Mouse (Mus musculus) CH12F3 (cell line): ENCODE measurements around the gene Gna13.
"Not testable (repeated sequence)": the region's sequence is repeated elsewhere in the genome, so short reads cannot be mapped to it uniquely, and the experiment has no call there.

ENCODE experiments used
- in situ Hi-C: fragments of 300-500 bp; cut with MboI; formaldehyde crosslinking; loops from 2 replicates; pipeline ENCODE4 v1.14.3; 2020; ENCODE audit warnings: low sequenced_read_pairs

Gna13 gene

DNA sequence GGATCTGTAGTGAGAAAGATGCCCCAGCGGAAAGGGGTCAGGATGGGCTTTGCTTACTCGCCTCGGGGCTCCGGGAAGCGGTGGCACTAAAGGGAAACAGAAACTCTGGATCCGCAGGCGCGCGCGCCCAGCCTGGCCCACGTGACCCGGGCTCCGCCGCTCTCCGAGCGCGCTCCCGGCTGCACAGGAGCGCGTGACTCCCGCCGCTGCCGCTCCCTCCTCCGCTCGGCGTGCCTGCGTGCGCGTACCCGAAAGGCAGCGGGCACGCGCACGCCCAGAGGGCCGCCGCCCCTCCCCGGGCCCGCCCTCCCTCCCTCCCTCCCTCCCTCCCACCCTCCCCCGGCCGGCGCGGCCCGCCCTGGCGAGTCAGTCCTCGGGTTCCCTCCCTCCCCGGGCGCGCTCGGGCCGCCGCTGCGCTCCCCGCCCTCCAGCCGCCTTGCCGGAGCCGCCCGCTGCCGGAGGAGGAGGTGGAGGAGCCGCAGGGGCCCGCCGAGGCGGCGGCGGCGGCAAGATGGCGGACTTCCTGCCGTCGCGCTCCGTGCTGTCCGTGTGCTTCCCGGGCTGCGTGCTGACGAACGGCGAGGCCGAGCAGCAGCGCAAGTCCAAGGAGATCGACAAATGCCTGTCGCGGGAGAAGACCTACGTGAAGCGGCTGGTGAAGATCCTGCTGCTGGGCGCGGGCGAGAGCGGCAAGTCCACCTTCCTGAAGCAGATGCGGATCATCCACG, at the start of gene Gna13:
Gene Gna13, plus strand, starts transcription at position 369 of the 728 bp plus-strand sequence.
- in situ Hi-C loops: no loop called here

DNA sequence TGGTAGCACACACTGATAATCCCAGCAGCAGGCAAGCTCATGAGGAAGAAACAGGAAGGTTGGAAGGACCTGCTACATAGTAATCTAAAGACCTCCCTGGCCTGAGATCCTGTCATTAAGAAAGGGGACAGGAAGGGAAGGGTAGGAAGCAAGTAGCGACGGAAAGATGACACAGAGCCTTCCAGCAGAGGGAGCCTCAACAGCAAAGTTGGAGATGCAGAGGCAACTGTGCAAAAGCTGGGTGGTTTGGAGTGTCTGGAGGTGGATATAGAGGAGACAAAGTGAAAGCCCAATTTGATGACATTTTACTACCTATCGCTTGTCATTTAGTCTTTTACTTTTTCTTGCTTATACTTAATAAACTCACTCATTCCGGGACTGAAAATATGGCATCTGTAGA, 45.7 kb upstream of the Gna13 start:
- in situ Hi-C loops: loop anchor here (25.0 kb wide), 1 partner anchor 270 kb away; no protein-coding TSS in a partner anchor

DNA sequence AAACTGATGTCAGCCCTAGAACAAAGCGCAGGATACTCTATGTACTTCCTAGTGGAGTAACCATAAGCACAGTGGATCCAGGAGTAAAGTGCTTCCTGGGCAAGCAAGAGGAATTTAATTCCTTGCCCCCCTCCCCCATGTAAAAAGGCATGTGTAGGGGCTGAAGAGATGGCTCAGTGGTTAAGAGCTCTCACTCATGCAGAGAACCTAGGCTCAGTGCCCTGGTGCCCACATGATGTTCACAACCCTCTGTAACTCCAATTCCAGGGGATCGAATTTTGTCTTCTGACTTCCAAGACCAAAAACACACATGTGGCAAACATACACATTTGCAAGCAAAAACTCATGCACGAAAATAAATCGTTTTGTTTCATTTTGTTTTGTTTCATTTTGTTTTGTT, 43.2 kb upstream of the Gna13 start:
- in situ Hi-C loops: loop anchor here (25.0 kb wide), 1 partner anchor 268 kb away; no protein-coding TSS in a partner anchor

DNA sequence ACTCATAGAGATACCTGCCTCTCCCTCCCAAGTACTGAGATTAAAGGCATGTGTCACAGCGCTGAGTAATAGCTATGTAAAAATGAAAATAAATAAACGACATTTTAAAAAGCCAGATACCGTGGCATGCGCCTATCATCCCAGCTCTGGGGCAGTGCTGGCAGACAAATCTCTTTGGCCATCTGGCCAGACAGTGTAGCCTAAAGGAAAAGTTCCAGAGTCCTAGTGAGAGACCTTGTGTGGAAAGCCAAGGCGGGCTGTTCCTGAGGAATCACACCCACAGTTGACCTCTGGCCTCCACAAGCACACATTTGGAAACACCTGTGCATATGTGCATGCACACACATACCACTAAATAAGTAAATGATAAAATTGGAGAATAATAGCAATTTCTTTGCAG, 42.7 kb upstream of the Gna13 start:
- in situ Hi-C loops: loop anchor here (25.0 kb wide), 1 partner anchor 267 kb away; no protein-coding TSS in a partner anchor

DNA sequence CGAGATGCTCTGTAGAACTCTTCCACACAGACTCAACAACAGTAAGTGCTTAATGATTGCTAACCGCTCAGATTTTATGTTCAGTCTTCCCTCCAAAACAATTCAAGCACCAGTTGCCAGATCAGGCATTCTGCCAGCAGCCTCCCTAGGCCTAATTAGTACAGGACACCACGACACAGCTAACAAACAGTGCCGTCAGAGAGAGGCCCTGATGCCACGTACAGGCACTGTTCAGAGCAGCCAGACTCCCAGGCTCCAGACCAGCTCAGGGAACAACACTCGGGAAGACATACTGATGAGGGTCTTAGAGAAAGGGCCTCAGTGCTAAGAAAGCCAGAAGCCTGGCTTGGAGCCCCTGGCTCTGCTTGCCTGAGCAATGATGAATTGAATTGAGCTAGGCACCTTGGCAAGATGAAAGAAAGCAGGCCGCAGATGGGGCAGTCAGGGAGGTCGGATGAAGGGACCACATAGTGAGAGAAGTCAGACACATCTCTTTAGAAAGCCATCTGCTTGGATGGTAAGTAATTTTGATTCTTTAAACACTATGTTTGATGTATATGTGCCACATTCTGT, 42.2 kb upstream of the Gna13 start:
- in situ Hi-C loops: loop anchor here (25.0 kb wide), 1 partner anchor 267 kb away; no protein-coding TSS in a partner anchor

DNA sequence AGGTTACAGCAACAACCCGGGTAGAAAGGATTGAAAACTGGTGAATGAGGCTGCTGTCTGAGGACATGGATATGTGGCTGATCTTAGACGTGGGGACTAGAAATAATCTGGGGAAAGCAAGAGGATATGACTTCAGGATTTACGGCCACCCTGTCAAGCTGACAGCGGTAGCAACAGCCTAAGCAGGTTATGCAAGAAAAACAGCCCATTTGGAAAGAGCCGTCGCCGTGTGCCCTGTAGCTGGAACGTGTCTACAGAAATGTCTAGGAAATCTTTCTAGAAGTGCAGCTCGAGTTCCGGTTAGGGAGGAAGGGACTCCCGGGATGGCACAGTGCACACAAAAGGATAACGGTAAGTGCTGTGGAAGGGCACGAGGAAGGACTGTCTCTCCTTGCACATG, 36.4 kb upstream of the Gna13 start:
- in situ Hi-C loops: no loop called here

DNA sequence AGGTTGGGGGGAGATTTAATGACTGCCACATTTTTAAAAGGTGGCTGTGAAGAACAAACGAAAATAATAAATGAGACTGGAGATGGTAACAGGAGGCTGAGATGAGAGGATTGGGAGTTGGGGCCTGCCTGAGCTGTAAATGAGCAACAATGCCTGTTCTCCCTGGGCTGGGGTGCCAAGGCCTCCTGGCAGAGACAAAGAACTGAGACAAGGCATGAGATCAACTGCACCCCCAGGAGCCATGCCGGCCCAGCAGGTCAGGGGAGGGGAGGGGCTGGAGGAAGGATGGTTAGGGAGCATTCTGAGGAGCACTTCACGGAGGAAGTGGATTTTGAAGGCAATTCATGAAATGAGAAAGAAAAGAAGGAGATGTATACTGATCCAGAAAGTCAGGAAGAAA, 35.2 kb upstream of the Gna13 start:
- in situ Hi-C loops: no loop called here

DNA sequence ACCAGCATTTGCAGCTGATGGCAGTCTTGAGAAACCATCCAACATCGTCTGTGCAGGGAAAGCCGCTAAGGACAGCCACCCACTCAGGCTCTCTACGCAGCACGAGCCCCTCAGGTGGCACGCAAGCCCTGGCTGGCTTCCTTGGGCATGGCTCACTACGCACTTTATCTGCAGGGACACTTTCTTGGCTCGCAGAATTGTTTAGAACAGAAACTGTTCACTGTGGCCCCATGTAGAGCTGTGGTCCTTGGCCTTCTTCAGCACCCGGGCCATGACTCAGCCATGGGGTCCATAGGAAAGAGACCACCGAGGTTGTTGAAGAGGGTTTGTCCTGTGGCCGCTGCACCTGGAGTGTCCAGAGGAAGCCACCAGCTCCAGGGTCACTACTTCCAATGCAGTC, 34.7 kb upstream of the Gna13 start:
- in situ Hi-C loops: no loop called here

DNA sequence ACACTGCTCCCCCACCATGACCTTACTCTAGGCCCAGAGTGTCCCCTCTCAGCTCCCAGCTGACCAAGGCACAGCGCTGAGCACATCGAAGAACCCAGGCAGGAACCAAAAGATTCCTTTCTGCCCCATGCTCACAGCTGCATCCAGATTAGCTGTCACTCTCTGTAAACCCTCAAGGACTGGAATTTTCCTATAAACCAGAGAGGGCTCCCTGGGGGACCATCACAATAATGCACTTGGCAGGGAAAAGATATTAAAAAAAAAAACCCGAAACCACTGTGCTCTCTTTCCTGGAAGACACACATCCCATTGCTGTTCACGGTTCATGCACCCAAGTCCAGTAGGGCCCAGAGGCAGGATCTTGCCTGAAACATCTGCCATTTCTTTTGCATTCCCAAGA, 33.3 kb upstream of the Gna13 start:
- in situ Hi-C loops: no loop called here

DNA sequence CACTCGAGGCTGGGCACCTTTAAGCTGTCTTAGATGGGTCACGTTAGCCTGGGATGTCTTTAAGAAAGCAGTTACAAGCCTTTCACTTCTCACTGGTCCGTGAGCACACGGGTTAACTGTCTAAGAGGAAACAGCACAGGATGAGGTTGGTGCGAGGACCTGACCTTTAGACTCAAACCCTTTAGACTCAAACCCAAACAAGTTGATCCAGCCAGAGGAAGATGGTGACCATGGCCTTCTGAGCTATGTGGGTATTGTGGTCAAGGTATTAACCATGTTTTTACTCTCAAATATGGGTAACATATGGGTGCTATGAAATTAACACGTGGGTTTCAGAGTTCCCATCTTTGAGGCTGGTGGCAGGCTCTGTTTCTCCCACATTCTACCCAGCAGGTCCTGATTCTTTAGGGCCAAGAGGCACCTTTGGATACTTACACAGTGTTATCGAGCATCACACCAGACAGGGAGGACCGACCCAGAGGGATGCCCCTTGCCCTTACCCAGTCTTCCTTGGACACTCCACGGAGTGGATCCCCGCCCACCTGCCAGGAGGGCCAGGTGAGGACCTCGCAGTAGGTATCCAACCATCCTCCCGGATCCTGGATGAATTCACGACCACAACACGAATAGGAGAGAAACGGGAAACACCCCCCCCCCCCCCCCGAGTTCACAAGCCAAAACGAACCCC, 31.8 kb upstream of the Gna13 start:
- in situ Hi-C loops: no loop called here

DNA sequence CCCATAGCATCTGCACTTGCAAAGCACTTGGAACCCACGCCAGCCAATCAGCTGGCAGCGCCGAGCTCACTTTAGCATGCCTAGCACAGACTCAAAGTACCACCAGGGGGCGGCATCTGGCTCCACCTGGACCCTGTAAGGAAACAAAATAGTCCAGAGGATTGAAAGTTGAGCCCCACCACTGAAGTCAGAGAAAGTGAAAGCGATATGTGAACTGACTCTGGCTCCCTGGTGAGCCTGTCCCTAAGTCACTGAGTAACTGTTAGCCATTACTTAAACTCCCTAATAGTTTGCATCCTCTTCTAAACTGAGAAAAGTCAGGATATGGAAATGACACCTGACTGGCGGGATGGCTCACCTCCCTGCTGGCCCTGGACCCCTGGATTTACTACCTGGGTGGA, 31.2 kb upstream of the Gna13 start:
- in situ Hi-C loops: no loop called here

DNA sequence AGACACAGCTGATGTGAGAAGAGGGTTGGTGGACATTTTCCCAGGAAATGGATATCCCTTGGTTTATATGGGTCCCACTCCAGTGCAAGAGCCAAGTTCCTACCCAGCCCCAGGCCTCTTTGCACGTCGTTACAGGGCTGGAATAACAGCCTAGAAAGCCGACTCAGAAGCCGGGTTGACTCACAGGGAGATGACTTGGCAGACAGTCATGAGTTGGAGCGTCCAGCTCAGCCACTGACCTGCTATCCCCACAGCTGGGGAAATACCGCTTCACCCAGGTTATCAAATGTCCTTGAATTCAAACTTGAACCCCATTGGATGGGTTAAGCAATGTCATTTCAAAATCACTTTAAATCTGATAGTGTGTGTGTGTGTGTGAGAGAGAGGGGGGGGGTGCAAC, 29.9 kb upstream of the Gna13 start:
- in situ Hi-C loops: no loop called here

DNA sequence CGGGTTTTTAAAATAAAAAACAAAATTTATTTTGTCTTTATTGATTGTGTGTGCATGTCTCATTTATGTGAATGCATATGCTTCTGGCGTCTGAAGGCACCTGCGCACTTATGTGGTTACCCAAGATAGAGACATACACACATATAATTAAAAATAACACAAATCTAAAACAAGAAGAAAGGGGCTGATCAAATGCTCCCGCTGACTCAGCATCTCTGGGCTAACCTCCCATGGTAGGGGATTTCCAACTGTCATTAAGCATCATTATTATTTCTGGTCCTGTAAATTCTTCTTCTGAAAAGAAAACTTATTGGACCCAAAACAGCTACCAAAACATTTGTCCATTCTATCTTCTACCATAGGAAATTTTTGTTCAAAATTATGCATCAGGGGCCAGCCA, 27.9 kb upstream of the Gna13 start:
- in situ Hi-C loops: no loop called here

DNA sequence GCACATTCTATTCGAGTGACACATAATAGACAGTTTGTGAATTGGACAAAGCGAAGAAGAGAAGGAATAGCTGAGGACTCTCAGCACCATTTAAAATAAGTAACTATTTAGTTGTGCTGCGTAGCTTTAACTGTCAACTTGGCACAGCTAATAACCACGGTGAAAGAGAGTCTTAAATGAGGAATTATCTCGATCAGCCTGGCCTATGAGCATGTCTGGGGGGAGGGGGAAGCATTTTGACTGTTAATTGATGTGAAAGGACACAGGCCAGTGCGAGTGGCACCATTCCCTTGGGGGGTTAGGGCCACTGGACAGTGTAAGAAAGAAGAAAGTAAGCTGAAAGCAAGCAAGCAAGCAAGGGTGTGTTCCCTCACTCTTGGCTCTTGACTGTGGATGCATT, 26.7 kb upstream of the Gna13 start:
- in situ Hi-C loops: no loop called here

DNA sequence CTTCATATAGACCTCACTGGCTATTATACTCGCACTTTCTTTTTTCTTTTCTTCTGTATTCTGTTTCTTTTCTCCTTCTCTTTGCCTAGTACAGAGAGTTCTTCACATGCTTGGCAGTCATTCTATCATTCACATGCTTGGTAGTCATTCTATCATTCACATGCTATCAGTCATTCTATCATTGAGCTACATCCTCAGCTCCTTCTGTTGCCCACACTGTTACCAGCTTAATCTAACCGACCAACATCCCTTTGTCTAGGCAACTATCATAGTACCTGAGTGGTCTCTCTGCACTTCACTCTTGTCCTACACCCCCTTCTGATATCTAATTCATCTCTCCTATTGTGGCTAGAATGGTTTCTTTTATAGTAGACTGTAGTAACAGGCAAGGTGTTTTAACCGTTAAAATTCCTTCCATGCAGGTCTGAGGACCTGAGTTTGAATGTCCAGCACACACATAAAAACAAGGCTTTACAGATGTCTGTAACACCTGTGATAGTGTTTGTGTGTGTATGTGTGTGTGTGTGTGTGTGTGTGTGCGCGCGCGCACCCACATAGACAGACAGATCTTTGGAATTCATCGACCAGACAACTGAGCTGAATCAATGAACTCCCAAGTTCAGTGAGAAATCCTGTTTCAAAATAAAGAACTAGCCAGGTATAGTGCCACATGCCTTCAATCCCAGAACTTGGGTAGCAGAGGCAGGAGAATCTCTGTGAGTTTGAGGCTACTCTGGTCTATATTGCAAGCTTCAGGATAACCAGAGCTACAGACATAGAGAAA, 23.3 kb upstream of the Gna13 start:
- in situ Hi-C loops: no loop called here

DNA sequence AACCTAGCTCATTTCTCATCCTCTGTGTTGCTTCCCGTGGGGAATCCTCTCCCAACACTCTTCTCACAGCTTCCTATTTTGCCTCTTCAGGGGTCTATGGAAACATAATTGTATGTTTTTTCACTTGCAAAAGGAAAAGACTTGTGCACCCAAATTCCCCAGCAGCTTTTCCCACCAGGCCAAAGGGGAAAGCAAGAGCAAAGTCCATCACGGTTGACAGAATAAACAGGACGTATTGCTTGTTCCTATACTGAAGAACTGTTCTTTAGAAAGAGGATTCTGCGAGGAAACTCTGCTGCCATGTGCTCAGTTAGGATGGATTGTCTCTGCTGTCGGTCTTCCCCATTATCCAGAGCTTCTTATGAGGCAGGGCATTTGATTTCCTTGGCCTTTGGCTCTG, 22.1 kb upstream of the Gna13 start:
- in situ Hi-C loops: no loop called here

DNA sequence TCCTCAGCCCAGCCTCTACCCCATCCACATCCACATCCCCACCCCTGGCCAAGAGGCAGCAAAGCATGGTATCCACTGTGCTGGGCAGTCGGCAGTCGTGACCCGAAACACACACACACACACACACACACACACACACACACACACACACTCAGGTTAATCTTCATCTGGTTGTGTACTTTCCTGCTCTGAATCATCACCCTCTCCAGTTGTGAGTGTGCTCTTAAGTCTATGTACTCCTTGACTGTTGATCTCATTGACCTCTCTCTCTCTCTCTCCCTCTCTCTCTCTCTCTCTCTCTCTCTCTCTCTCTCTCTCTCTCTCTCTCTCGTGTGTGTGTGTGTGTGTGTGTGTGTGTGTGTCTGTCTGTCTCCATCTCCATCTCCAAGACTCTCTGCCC, 20.0 kb upstream of the Gna13 start:
- in situ Hi-C loops: not testable (repeated sequence)

DNA sequence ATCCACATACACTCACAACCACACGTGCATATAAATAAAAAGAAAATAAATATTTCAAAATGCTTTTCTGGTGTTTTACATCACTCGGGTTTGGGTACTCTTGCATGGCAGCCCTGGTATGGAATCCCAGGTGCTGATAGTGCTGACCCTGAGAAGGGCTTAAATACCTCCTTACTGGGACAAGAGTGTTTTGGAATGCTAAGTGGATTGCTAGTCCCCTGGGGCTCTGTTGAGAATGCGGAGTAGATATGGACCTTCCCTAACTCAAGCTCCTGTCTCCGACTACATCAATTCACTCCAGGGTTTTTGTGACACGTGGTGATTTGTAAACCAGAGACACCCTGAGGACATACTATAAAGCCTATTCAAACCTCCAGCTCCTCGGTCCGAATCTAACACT, 19.1 kb upstream of the Gna13 start:
- in situ Hi-C loops: no loop called here

DNA sequence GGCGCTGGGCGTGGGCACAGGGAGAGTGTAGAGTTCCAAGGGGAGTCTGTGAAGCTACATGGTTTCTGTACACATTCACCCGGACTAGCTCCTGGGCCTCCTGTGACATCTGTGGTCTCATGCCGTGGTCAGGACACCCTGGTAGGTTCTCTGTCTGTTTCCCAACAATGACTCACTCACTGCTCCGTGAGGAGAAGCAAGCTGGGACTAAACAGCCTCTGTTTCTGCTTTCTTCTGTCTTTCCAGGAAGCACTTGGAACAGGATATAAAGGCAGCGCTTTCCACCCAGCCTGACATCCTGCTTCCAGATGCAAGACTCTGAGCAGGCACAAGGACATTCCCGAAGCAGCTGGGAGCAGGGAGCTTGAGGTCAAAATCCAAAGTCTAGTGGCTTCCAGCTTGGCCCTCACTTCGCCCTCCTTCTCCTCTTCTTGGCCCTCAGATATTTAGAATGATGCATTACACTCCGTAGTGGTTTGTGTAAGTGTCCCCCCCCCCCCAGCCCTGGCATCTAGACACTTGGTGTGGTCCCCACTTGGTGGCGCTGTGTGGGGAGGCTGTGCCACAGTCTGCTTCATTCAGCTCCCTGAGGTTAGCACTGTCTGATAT, 18.5 kb upstream of the Gna13 start:
- in situ Hi-C loops: no loop called here

DNA sequence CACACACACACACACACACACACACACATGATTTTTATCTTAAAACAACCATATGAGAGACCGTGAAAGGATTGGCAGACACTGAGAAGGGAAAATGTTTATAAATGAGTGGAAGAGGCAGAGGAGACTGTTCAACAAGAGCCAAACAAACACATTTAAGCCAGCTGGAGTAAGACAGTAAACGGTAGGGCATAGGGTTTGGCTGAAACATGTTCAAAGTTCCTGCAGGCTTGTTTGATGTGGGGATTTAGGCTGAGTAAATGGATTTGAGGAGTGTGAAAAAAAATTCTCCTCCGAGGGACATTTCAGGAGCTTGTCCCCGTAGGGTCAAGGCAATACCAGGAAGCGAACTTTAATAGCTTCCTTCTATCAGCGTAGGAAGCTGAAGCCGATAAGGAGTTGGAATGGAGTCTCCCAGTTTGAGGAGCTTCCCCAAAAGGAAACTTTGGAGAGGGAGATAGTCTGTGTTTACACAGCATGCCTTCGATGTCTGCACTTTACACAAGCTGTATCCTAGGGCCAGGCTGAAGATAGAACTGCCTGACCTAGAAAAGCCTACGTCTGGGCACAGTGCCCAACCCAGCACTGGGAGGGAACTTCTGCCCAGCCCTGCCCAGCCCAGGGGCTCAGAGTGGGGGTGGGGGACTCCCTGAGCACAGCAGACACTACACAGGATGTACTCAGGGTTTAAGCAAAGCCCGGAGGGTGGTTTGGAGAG, 15.2 kb upstream of the Gna13 start:
- in situ Hi-C loops: no loop called here
